Mouse (Mus musculus) forebrain, embryonic 10.5 days (tissue): ENCODE measurements at regions not wholly inside any gene's neighbourhood (a gene's known extent, or its start where the extent isn't known, plus 50 kb on each side); places are given as distances from the start of the nearest gene placed in this dataset.

Source experiments
- DNase-seq: peaks from one replicate; pipeline ENCODE4 v3.0.0-alpha.2; 2017; ENCODE audit warnings: low spot score; ENCODE audit errors: extremely low spot score
- H3K27ac ChIP-seq: fragments of 300-500 bp; sonication (generic); 2 replicates; pipeline ENCODE4 v1.5.1; 2016; ENCODE audit warnings: mild to moderate bottlenecking
- H3K27me3 ChIP-seq: fragments of 300-500 bp; sonication (generic); 2 replicates; pipeline ENCODE4 v1.6.1; 2016; ENCODE audit warnings: mild to moderate bottlenecking; ENCODE audit not compliant: poor library complexity, severe bottlenecking
- H3K36me3 ChIP-seq: fragments of 300-500 bp; sonication (generic); replicated peaks from 2 replicates; pipeline ENCODE4 v1.6.1; 2016; ENCODE audit warnings: mild to moderate bottlenecking, moderate library complexity
- H3K4me1 ChIP-seq: fragments of 300-500 bp; sonication (generic); 2 replicates; pipeline ENCODE4 v1.6.1; 2016
- H3K4me3 ChIP-seq: fragments of 300-500 bp; sonication (generic); 2 replicates; pipeline ENCODE4 v1.5.1; 2016; ENCODE audit warnings: mild to moderate bottlenecking, moderate library complexity
- H3K9me3 ChIP-seq: fragments of 300-500 bp; sonication (generic); 2 replicates; pipeline ENCODE4 v1.6.1; 2016; ENCODE audit warnings: mild to moderate bottlenecking, moderate library complexity
- WGBS: fragments of 180-500 bp; shearing (Covaris S2); methylation state at CpG from one replicate; pipeline ENCODE4 v1.1.7; 2016; 5-methylcytosine and 5-hydroxymethylcytosine counted together

DNA sequence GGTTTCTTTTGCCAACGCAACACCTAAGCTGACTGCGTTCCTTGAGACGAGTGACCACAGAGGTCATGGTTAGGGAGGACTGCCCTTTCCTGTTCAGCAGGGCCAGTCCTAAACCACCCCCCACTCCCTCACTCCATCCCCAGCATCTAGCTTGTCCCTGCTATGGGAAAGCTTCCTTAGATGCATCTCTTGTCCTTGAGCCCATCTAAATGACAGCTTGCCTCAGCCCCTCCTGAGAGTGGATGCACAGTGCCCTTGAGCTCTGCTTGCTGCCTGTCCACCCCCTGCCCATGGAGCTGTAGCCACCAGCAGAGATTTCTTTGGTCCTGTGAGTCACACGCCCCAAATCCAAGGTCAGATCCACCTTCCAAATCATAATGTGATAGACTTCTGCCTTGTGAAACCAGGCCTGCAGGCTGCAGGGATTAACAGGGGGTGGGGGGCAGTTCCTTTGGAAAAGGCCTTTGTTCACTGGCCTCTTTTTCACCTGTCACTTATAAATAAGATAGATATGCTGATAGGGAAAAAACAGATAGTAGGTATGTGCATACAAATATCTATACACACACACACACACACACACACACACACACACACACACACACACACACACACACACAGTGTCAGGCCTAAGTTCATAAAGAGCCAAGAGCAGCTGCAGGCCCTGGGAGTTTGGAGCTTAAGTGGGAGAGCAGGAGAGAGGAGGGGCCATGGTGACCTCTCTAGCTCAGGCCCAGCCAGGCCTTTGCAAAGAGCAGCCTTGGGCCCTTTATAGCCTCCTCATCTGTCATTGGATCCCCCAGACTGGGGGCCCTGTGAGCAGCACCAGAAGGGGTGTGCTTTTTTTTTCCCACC lies 56.4 kb upstream of the Adra2c start:
- no peak for DNase-seq
- Histone ChIP-seq H3K9me3 (peaks cover 6% of the 10 kb centered on the region; the same call in 1 of the 2 replicates), H3K4me1 (peaks cover 15% of the 10 kb centered on the region), H3K27me3 (no peaks in the 10 kb centered on the region), H3K36me3 (no peaks in the 10 kb centered on the region), H3K27ac (0 out of 2 replicates have a peak overlapping the region, but pooled peaks have one; percentile 44), H3K4me3 (no peak overlapping the region)
- WGBS = 85% methylated on average over 4 of the region's 4 CpGs

DNA sequence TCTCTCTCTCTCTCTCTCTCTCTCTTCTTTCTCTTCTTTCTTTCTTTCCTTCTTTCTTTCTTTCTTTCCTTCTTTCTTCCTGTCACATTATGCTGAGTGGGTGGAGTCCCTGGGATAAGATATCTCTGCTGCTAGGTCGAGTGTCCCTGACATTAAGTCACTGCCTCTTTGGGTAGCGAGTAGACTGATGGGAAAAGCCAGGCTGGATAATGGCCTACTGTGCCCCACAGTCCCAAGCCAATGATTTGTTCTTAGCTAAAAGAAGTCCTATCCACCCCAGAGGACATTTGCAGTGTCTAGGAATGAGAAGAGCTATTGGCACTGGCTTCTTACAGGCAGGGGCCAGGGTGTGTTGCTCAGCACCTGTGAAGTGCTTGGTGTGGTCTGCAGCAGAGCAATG lies 61.8 kb upstream of the Adra2c start:
- Histone ChIP-seq H3K9me3 (peaks cover 6% of the 10 kb centered on the region; the same call in 1 of the 2 replicates), H3K4me1 (peaks cover under 1% of the 10 kb centered on the region; the same call in 1 of the 2 replicates), H3K27ac (no peak overlapping the region), H3K4me3 (no peak overlapping the region), H3K36me3 (no peaks in the 10 kb centered on the region), H3K27me3 (no peaks in the 10 kb centered on the region)
- WGBS = 70% methylated on average over 2 of the region's 2 CpGs
- no peak for DNase-seq

DNA sequence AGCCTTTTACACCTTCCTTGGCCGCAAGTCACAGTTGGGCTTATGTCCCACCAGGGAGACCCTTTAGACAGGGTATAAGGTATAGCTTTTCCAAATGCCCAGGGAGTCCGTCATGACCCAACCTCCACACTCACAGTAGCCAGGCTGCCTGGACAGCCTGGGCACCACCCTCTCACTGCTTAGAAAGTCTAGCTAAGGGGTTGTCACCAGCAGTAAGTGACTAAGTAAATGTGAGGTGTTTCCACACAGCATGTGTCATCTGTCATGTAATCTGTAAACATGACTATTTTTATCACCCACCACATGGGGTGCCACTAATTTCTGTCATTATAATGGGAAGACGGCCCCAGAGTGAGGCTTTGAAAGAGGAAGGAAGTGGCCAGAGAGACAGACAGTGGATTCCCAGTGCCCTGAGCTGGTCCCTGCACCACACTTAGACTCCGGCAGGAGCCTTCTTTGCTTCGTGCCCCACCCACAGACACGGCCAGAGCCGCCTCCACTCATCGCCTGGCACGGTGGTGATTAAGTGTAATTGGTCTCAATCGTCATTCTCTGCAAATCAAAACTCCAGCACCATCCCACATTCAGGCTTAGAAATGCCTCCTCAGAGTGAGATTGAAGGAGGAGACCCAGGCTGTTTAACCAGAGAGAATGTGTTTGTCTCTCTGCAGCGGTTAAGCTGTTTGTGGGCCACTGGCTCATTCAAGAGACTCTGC lies 62.5 kb upstream of the Adra2c start:
- WGBS = 77% methylated on average over 11 of the region's 11 CpGs
- H3K4me1 ChIP-seq = no peaks in the 10 kb centered on the region
- no peak for DNase-seq
- H3K4me3 ChIP-seq = no peak overlapping the region
- H3K36me3 ChIP-seq = no peaks in the 10 kb centered on the region
- peaks cover 6% of the 10 kb centered on the region; the same call in 1 of the 2 replicates for H3K9me3 ChIP-seq
- no peaks in the 10 kb centered on the region for H3K27me3 ChIP-seq
- no peak overlapping the region for H3K27ac ChIP-seq

DNA sequence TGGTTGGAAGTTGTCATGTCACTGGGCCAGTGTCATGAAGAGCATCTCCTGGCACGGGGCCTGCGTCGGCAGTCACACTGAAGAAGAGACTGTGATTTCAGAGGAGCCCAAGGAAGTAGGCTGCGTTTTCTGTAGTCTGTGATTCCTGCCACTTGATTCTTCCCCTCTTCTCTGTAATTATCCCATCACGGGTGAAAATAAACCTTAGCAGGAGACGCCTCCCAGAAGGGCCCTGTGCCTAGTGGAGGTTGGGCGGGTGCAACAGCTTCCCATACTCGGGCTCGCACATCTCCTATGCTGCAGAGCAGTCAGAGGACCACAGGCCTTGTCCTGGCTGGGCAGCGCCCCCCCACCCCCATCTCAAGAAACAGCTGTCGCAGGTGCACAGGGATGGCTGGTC lies 63.1 kb upstream of the Adra2c start:
- WGBS = 90% methylated on average over 11 of the region's 11 CpGs
- Histone ChIP-seq H3K4me3 (no peak overlapping the region), H3K27ac (no peak overlapping the region), H3K27me3 (no peaks in the 10 kb centered on the region), H3K9me3 (peaks cover 6% of the 10 kb centered on the region; the same call in 1 of the 2 replicates), H3K36me3 (no peaks in the 10 kb centered on the region), H3K4me1 (no peaks in the 10 kb centered on the region)
- no peak for DNase-seq

DNA sequence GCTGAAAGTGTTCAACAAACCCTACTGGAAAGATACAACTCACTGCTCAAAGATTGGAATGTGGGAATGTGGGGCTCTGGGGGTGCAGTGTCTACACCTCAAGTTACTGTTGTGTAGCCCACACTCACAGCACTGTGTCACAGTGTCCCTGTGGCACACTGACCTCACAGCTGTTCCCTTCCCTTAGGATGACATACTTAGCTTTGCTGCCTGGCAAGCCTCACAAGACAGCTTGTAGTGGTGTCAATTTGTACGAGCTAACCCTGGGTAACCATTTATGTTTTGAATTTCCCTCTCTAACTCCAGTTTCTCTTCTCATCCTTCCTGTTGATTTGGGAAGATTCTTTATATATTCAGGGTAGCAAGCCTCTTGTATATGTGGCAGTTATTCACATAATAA lies 68.8 kb upstream of the Adra2c start:
- no peaks in the 10 kb centered on the region for H3K4me1 ChIP-seq
- DNase-seq = no peak
- H3K27ac ChIP-seq = no peak overlapping the region
- 93% methylated on average over 1 of the region's 1 CpGs for WGBS
- no peaks in the 10 kb centered on the region for H3K27me3 ChIP-seq
- H3K4me3 ChIP-seq = no peak overlapping the region
- no peaks in the 10 kb centered on the region for H3K36me3 ChIP-seq
- no peaks in the 10 kb centered on the region for H3K9me3 ChIP-seq

DNA sequence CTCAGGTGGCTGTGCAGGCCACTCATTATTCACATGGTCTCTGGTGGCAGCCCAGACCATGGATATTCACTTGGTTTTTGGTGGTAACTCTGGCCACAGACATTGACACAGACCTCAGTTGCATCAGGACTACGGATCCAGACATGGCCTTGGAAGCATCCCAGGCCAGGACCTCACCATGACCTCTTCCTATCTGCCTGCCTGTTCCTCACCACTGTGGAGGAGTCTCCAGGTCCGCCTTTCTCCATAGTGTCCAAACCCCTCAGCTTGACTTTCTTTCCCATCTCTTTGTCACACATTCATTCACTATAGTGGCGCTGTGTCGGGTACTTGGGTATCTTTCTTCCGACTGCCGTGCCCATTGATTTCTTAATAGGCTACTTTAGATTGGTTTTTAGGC lies 74.1 kb upstream of the Adra2c start:
- 94% methylated on average over 6 of the region's 6 CpGs for WGBS
- Histone ChIP-seq H3K9me3 (no peaks in the 10 kb centered on the region), H3K27me3 (no peaks in the 10 kb centered on the region), H3K36me3 (no peaks in the 10 kb centered on the region), H3K4me1 (no peaks in the 10 kb centered on the region), H3K27ac (no peak overlapping the region), H3K4me3 (no peak overlapping the region)
- DNase-seq = no peak

DNA sequence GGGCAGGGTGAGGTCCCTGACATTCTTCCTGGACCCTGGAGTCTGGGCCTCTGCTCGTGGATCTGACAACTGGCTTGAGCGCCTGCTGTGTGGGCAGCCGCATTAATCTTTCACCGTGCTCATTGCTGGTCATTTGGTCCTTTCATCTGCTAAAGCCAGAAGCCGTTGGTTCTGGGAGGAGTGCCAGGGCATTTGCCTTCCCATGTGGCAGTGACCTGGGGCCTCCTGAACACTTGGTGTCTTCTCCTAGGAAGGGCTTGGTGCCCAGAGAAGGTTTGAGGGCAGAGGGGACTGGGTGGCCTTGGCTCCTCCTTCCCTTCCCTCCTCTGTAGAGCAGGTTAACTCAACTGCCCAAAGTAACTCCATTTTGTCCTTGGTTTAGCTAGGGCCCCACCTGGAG lies 79.7 kb upstream of the Adra2c start:
- no peaks in the 10 kb centered on the region for H3K9me3 ChIP-seq
- H3K4me1 ChIP-seq = peaks cover 5% of the 10 kb centered on the region; the same call in 1 of the 2 replicates
- no peak overlapping the region for H3K4me3 ChIP-seq
- H3K27me3 ChIP-seq = no peaks in the 10 kb centered on the region
- H3K36me3 ChIP-seq = no peaks in the 10 kb centered on the region
- H3K27ac ChIP-seq = no peak overlapping the region
- WGBS = 65% methylated on average over 5 of the region's 5 CpGs
- DNase-seq = no peak

DNA sequence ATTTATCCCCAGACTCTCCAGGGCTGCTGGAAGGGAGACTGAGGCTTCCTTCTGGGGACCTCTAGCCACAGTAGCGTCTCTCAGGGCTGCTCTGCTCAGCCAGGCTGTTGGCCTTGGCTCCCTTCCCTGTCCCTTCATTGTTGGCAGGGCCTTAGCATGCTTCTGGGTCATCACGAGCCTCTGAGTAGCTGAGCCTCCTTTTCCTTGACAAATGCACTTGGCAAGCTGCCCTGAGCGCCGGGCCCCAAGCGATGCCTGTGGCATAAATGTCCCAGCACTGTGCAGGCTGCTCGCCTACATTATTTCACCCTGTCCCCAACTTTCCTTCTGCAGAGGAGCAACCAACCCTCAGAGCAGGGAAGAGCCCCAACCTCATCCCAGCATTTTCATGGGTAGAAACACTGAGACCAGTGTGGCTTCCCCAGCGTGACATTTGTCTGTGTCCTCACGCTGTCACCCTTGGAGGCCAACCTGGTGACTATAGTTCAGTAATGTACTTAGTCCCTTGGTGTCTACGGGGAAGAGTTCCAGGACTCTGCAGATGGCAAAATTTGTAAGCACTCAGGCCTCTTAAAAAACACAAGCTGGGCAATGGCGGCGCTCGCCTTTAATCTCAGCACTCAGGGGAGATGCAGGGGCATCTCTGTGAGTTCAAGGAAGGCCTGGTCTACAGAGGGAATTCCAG lies 83.7 kb upstream of the Lrpap1 start:
- no peak for DNase-seq
- Histone ChIP-seq H3K4me3 (no peak overlapping the region), H3K27me3 (0 out of 2 replicates have a peak, but pooled peaks cover 3% of the 10 kb centered on the region), H3K9me3 (no peaks in the 10 kb centered on the region), H3K36me3 (no peaks in the 10 kb centered on the region), H3K4me1 (peaks cover 7% of the 10 kb centered on the region; the same call in 1 of the 2 replicates), H3K27ac (no peak overlapping the region)
- WGBS = 93% methylated on average over 12 of the region's 12 CpGs

DNA sequence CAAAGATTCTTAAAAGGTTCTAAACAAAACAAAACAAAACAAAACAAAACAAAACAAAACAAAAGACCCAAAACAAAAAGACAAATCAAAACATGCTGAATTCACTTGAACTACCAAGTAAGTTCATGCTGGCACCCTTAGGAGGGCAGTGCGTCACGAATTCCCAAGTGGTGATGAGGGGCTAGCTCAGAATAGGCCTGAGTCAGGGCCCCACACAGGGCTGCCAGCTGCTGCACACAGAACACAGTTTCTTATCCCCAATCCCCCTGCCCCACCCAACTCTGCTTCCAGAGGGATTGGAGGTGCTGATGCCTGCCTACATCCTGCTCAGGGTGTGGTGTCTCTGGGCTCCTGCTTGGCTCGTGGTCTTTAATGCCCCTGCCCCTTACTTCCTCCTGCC lies 80.3 kb upstream of the Lrpap1 start:
- Histone ChIP-seq H3K36me3 (no peaks in the 10 kb centered on the region), H3K4me3 (no peak overlapping the region), H3K27me3 (0 out of 2 replicates have a peak, but pooled peaks cover 3% of the 10 kb centered on the region), H3K9me3 (no peaks in the 10 kb centered on the region), H3K27ac (no peak overlapping the region), H3K4me1 (peaks cover 7% of the 10 kb centered on the region; the same call in 1 of the 2 replicates)
- 63% methylated on average over 3 of the region's 3 CpGs for WGBS
- no peak for DNase-seq

DNA sequence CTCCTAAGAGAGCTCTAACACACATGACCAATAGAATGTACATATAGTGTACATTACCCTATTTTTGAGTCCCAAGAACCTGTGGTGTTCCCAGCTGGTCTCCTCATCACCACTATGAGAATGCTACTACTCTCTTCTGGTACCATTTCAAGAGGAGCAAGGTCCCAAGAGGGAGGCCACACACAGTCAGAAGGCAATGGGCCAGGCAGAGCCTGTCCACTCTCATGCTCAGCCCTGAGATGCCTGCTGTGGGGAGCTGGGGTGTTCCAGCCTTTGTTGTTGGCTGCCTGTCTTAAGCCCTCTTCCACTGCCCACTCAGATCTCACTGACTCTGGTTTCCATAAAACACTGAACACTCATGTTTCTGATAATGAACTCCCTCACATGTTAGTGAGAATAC lies 79.7 kb upstream of the Lrpap1 start:
- no peak overlapping the region for H3K4me3 ChIP-seq
- H3K27ac ChIP-seq = no peak overlapping the region
- H3K27me3 ChIP-seq = 0 out of 2 replicates have a peak, but pooled peaks cover 3% of the 10 kb centered on the region
- H3K36me3 ChIP-seq = no peaks in the 10 kb centered on the region
- no peaks in the 10 kb centered on the region for H3K9me3 ChIP-seq
- peaks cover 7% of the 10 kb centered on the region; the same call in 1 of the 2 replicates for H3K4me1 ChIP-seq
- DNase-seq = no peak

DNA sequence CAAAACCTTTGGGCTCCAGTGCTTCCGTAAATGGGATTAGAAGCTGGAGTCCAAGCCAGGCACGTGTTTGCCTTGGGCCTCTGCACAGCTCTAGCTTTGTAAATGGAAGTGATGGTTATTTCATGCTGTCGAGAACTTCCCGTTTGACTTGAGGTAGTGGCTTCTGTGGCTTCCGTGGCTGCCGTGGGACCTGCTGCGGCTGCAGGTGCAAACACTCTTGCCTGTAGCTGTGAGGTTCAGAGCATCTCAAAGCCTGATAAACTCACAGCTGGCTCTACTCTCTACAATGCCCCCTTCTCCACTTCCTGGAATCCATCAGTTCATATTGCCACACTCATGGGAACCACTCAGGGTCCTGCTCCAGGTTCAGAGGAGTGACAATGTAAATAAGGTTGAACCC lies 77.9 kb upstream of the Lrpap1 start:
- WGBS = 88% methylated on average over 7 of the region's 7 CpGs
- Histone ChIP-seq H3K9me3 (no peaks in the 10 kb centered on the region), H3K27me3 (no peaks in the 10 kb centered on the region), H3K4me1 (peaks cover 7% of the 10 kb centered on the region; the same call in 1 of the 2 replicates), H3K27ac (no peak overlapping the region), H3K4me3 (no peak overlapping the region), H3K36me3 (no peaks in the 10 kb centered on the region)
- no peak for DNase-seq

DNA sequence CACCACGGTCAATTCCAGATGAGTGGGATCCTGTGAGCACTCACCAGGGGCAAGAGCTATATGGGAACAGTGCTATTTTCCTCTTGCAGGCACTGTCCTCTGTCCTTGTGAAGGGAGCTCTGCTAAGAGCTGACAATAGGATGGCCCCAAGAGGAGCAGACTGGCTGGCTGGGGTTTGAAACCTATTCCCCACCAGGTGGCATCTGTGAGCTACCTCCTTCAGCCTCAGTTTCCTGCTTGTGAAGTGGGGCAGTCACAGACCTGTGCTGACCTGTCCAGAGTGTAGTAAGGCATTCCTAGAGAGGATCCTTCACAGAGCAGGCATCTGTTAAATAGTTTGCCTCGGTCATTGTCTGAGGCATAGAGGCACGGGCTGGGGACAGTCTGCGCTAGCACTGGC lies 71.8 kb upstream of the Lrpap1 start:
- 70% methylated on average over 4 of the region's 4 CpGs for WGBS
- H3K9me3 ChIP-seq = no peaks in the 10 kb centered on the region
- no peaks in the 10 kb centered on the region for H3K4me1 ChIP-seq
- H3K36me3 ChIP-seq = no peaks in the 10 kb centered on the region
- no peak overlapping the region for H3K4me3 ChIP-seq
- no peak overlapping the region for H3K27ac ChIP-seq
- DNase-seq = no peak
- H3K27me3 ChIP-seq = no peaks in the 10 kb centered on the region; the same call in 1 of the 2 replicates
